Mouse (Mus musculus): ENCODE data around the gene Mdm2. TPM values are rescaled to one million over a fixed set of nuclear protein-coding genes. Genes with fewer than 3 reads are reported as not detected.

Mdm2 gene
- polyA plus RNA-seq, 1 experiment: 61.6 TPM

DNA sequence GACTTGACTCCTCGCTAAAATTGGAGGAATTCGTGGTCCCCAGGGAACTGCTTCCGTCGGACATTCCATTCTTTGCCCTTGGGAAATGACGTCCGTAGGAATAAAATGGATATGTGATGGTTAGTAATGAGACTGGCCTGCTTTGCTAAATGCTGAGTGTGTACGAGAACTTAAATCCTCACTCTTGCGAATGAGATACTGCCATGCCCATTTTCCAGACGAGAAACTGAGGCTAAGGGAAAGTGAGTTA is 68.4 kb downstream of the Mdm2 start:
- H3K4me1 ChIP-seq (ENCODE audit: control insufficient read depth, insufficient read depth, low read length): no peaks in the 10 kb centered on the region
- TF ChIP-seq CTCF (IDR thresholded peaks at IDR 0.05; ENCODE audit: extremely low read depth, insufficient read depth, low read length) (no peak), POLR2A (IDR thresholded peaks at IDR 0.05; ENCODE audit: extremely low read depth, insufficient read depth, low read length) (no peak)

DNA sequence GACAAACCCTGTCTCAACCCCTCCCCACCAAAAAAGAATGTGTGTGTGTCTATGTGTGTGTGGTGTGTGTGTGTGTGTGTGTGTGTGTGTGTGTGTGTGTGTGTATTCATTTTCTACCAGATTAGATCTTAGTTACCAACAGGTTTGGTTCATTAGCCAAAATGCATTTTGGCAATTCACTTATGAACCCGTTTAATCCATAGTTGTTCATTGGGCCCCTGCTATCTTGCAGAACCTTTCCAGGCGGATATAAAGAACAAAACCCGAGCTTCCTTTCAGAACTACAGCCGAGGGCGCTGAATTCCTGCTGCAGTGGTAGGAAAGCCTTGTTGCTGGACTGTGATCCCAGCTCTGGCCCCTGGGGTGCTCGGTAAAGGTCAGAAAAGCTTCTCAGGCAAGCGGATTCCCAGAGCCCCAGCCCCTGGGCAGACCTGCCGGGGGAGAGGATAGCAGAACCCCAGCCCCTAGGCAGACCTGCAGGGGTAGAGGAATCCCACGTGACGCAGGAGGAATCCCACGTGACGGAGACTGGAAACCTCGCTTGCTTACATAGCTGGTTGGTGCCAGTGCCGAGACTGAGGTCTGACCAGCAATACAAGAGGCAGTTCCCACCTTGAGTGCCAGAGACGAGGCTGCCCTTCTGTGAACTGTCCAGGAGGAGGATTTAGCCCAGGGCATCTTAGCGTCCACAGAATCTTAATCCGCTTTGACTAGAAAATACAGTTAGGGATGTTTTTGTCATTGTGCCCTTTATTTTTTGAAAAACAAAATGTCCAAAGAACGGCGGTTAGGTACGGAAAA is 69.0 kb downstream of the Mdm2 start:
- TF ChIP-seq CTCF (IDR thresholded peaks at IDR 0.05; ENCODE audit: extremely low read depth, insufficient read depth, low read length) (no peak), POLR2A (IDR thresholded peaks at IDR 0.05; ENCODE audit: extremely low read depth, insufficient read depth, low read length) (no peak)
- H3K4me1 ChIP-seq (ENCODE audit: control insufficient read depth, insufficient read depth, low read length): no peaks in the 10 kb centered on the region
- H3K4me3 ChIP-seq (ENCODE audit: insufficient read depth, low read length): no peak overlapping the region
- H3K27ac ChIP-seq (ENCODE audit: insufficient read depth, low read length): 0 out of 2 replicates have a peak overlapping the region, but pooled peaks have one; percentile 53

More for the DNA sequence above, 68.4 kb downstream of the Mdm2 start:
- H3K4me3 ChIP-seq (ENCODE audit: insufficient read depth, low read length): no peak overlapping the region
- no peak overlapping the region for H3K27ac ChIP-seq (ENCODE audit: insufficient read depth, low read length)

DNA sequence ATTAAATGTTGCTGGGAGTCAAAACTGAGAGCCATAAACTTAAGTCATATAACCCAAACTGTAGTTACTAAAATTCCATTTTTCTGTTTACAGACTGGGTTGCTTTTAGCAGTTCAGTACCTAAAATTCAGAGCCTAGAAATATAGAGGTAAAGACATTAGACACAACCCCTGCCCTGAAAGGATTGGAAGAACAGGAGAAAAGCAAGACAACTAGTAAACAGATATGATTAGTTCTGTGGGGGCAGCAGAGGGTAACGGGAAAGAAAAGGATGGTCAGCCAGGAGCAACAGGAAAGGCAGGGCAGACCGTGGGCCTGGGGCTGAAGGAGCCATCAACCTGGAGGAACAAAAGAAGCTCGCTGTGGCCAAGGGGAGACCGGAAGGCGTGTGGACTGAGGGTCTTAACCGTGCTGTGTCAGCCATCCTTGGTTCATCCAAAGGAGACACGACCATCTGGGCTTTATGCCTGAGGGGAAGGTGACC is 69.9 kb downstream of the Mdm2 start:
- H3K27ac ChIP-seq (ENCODE audit: insufficient read depth, low read length): no peak overlapping the region
- no peaks in the 10 kb centered on the region for H3K4me1 ChIP-seq (ENCODE audit: control insufficient read depth, insufficient read depth, low read length)
- TF ChIP-seq CTCF (IDR thresholded peaks at IDR 0.05; ENCODE audit: extremely low read depth, insufficient read depth, low read length): no peak
- TF ChIP-seq POLR2A (IDR thresholded peaks at IDR 0.05; ENCODE audit: extremely low read depth, insufficient read depth, low read length): no peak
- H3K4me3 ChIP-seq (ENCODE audit: insufficient read depth, low read length): no peak overlapping the region

DNA sequence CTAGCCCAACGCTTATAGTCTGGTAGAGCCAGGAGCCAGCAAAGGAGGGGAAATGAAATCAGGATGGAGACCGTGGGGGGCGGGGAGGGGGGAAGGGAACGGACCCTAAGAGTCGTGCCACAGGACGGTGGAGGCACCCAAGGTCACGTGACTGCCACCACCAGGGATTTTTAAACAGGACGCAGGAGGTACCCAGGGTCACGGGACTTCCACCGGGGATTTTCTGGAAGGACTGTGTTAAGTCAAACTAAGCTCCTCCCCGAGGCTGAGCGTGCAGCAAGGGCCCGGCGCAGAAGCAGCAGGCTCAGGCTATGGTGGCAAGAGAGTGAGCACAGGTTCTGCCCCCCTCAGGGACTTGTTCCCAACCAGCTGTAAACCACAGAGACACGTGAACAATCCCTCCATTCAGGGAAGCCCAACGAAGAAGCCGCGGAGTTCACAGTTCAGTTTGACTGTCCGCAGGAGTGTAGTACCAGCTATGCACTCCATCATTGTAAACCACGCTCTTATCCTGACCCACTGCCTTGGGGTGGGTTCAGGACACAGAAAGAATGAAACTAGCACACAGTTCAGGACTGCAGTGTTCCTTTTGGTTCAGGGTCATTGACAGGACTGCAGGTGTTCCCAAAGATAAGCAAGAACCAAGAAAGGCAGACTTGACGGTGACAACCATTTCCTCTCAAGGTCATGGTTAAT is 70.5 kb downstream of the Mdm2 start:
- TF ChIP-seq POLR2A (IDR thresholded peaks at IDR 0.05; ENCODE audit: extremely low read depth, insufficient read depth, low read length): no peak
- no peak for TF ChIP-seq CTCF (IDR thresholded peaks at IDR 0.05; ENCODE audit: extremely low read depth, insufficient read depth, low read length)
- Histone ChIP-seq H3K4me3 (ENCODE audit: insufficient read depth, low read length) (no peak overlapping the region), H3K27ac (ENCODE audit: insufficient read depth, low read length) (no peak overlapping the region), H3K4me1 (ENCODE audit: control insufficient read depth, insufficient read depth, low read length) (no peaks in the 10 kb centered on the region)

DNA sequence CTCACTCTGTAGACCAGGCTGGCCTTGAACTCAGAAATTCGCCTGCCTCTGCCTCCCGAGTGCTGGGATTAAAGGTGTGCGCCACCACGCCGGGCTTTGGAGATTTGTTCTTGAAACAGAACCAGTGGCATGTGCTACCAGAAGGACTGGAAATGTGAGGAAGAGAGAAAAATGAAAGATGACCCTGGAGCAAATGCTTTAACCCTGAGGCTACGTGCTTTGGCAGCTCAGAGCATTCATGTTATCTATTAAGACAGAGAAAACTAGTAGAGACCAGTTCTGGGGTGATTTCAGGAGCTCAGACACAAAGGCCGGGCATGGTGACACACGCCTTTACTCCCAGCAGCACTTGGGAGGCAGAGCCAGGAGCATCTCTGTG is 71.3 kb downstream of the Mdm2 start:
- Histone ChIP-seq H3K4me3 (ENCODE audit: insufficient read depth, low read length) (no peak overlapping the region), H3K27ac (ENCODE audit: insufficient read depth, low read length) (no peak overlapping the region), H3K4me1 (ENCODE audit: control insufficient read depth, insufficient read depth, low read length) (no peaks in the 10 kb centered on the region)
- TF ChIP-seq POLR2A (IDR thresholded peaks at IDR 0.05; ENCODE audit: extremely low read depth, insufficient read depth, low read length) (no peak), CTCF (IDR thresholded peaks at IDR 0.05; ENCODE audit: extremely low read depth, insufficient read depth, low read length) (no peak)

Other genes starting within 250 kb of the Mdm2 start
- 6.6 and 8.0 TPM in 2 replicates for gene Cpm, start 81.3 kb downstream of the Mdm2 start, polyA plus RNA-seq (2012; rRNA removed)
- gene Slc35e3, start 35.6 kb upstream of the Mdm2 start, polyA plus RNA-seq (2012; rRNA removed): 20.0 and 21.0 TPM in 2 replicates
- gene Nup107, start 81.9 kb upstream of the Mdm2 start, polyA plus RNA-seq (2012; rRNA removed): 12.8 and 13.5 TPM in 2 replicates
- 54.9 and 55.9 TPM in 2 replicates for gene Rap1b, start 135.3 kb upstream of the Mdm2 start, polyA plus RNA-seq (2012; rRNA removed)